Mouse (Mus musculus): ENCODE measurements around the gene Slc17a8.
"Not testable (repeated sequence)": the region's sequence is repeated elsewhere in the genome, so short reads cannot be mapped to it uniquely, and the experiment has no call there.

The Slc17a8 gene

DNA sequence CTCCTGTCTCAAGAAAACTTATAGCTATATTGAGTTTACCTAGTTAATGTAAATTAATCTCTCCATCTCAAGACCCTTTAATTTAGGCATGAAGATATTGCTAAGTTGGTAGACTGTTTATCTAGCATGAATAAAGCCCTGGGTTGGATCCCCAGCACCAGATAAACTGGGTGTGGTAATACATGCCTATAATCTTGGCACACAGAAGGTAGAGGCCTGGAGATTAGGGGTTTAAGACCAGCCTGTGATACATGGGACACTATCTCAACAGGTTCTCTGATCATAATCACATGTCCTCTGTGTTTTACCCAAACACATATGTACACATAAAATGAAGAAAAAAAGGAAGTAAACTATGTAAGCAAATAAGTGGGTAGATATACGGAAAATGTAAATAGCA is 32.3 kb downstream of the Slc17a8 start:
- DNase-seq = no peak

DNA sequence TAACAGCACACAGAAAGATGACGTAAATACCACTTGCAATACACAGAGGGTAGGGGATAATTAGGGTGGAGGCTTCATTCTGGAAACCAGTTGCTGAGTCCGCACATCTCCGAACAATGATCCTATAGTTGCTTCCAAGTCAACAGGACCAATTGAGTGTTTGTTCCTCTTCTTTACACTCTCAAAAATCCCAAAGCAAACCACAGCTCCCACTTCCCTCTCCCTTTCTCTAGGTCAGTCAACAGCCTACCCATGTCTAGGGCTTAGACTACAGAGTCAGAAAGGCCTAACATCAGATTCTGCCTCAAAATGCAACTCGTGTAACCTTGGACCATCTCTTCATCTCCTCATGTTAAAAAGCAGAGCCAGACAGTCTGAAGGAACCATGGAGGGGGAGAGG is 36.3 kb downstream of the Slc17a8 start:
- no peak for DNase-seq

DNA sequence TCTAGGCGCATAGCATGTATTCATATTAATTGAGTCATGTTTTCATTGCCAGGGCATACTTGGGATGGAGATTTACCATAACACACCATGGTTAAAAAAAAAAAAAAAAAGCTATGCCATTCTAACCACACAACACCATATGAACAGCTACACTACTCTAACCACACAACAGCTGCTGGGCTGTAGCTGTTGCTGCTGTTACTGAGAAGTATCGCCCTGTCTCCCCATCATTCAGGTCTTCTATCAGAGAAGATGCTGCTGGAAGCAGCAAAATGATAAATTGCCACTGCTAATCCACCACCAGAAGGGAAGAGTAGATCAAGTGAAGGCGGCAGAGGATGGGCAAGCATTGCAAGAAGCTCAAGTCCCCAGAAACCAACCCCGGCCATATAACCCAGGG is 42.3 kb downstream of the Slc17a8 start:
- peak; percentile 40 for DNase-seq

DNA sequence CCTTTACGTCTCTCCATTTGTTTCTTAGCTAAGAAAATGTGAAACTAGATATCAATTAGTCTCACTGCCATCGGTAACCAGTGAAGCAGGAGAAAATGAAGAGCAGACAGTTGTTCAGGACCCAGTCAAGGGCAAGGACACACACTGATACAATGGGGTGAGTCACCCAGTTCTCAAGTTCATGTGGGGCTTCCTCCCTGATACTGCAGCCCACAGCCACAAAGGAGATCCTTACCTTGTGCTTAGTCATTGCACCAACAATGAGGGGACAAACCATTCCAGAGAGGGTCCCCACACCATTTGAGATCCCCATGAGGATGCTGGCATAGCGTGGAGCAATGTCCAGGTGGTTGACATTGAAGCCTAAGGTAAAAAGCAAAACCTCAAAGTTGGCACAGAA is 43.4 kb downstream of the Slc17a8 start:
- no peak for DNase-seq

DNA sequence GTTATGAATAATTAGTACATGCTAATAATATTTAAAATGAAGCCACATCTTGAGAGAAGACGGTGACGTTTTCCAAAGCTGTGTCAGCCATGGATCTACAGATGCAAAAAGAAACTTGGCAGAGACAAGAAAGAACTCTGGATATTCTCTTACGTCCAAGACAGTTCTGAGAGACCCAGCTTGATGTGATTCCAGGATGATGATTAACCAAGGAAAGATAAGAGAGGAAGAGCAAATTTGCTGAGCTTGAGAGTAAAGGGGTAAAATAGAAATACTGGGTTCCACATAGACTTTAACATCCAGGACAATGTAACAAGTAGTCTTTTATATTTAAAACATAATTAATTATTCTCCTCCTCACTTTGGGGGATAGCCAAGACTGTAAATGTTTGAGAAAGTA is 47.6 kb downstream of the Slc17a8 start:
- no peak for DNase-seq

DNA sequence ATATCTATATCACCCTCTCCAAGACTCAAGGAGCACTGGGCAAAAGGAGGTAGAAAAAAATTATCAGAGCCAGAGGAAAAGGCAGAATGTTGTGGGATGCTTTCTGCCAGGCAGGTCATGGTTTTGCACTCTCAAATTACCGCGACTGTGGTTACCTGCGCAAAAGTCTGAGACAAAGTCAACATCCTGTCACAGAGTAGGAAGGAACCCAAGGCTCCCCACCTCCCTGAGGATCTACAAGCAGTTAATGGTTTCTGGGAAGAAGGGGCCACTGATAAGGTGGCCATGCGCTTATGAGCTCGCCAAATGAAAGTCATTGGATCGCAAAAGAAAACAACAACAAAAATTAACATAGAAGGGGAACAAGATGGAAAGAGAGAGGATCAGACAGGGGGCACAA is 48.1 kb downstream of the Slc17a8 start:
- DNase-seq = no peak

DNA sequence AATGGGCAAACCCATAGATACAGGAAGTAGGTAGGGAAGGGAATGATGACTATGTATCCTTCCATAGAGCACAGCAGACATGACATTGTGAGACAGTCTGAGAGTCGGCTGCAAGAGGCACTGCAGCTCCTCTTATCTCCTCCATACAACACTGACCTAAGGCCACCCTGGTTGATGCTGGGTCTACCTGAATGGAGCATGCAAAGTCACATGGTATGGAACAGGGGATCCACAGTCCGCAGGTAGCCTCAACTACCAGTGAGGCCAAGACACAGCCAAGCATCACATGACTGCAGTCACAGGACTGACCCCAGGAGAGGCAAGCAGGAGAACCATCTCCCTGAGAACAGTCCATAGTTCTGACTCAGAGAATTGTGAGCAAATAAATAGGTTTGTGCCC is 53.7 kb downstream of the Slc17a8 start:
- DNase-seq = no peak

DNA sequence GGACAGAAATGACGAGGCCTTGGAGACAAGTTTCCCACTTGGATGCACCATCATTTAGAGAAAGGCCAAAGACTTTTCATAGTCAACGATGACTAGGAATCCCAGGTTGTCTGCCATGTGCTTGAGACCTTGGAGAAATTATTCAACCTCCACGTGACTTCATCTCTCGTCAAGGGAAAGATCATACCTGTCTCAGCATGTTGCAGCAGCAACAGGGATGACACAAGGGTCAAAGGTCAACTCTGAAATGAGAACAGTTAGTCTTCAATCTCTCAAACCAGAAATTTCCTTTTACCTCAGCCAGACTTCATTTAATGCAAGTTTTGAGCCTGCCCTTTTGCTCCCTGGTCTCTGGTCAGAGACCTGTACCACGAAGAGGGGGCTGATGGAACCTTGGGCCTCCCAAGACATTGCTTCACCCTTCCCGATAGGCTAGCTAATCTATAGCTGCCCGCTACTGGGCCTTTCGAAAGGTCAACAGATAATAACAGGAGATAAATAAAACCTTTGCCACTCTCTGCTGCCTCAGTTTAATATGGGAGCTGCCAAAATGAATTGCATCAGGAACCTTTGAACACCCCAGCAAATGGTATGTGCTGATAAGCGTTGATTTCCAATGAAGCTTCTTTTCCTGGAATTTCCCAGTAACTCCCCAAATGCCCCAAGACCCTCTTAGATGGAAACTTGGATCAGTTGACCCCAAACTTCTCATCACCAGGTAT is 55.6 kb downstream of the Slc17a8 start:
- DNase-seq = no peak

DNA sequence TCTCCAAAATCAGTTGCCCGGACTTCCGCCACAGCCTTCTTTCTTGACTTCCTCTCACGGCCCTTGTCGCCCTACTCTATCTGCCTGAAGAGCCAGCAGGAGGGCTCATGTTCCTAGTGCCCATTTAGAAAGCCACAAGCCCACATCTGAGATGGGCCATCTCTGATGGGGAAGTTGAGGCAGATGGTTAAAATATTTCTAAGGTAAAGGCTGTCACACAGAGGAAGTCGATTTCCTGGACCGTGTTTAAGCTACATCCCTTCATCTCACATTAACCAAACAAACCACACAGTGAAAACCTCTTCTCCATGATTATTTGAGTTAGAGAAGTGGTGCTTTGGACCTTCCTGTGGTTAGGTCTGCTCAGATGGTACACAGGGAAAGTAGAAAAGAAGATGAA is 58.9 kb downstream of the Slc17a8 start:
- DNase-seq = no peak

DNA sequence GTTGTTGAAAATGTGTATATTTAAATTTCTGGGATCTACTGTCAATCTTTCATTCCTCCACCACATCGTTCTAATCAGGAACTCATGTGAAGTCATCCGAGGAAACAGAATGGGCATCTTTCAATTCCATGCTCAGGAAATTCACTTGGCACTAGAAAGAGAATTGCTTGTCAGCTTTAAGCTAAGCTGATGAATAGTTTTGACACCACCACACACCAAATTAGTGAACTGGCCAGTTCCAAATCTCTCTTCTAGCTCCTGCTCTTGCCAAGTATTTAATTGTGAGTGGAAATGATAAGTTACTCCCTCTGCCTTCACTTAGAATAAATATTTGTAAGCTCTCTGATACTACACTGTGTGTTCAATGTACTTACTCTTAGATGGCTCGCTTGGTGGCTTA is 61.7 kb downstream of the Slc17a8 start:
- DNase-seq = no peak

DNA sequence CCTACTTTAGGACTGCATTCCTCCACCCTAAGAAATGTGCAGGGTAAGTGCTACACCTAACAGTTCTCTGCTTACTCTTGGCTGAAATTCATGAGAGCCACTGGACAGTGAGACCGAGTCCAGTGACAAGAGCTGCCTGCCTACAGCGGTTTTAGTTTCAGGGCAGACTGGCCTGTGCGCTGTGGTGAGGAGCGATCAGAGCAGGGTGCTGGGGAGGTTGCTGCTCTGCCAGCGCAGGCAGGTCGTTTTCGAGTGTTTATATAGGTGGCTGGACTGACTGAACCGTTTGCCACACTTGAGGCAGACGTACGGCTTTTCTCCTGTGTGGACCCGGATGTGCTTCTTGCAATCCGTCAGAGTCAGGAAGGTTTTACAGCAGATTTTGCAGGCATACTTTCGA is 66.2 kb downstream of the Slc17a8 start:
- DNase-seq = not testable (repeated sequence)

DNA sequence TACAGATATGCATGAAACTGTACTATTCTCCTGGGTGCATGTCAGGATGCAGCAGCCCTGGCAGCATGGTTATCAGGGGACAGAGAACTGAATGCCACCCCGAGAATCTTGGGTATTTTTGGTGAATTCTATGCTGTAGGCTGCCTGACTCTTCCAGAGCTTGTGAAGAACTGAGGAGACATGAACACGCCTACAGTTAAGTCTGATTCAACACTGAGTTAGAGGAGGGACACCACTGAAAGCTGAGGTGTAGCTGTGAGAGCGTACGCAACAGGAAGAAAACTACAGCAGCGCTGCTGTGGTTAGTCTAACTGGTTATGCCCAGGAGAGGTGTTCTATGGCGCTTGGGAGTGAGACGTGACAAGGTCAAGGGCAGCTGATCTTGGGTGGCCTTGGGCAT is 67.2 kb downstream of the Slc17a8 start:
- not testable (repeated sequence) for DNase-seq

DNA sequence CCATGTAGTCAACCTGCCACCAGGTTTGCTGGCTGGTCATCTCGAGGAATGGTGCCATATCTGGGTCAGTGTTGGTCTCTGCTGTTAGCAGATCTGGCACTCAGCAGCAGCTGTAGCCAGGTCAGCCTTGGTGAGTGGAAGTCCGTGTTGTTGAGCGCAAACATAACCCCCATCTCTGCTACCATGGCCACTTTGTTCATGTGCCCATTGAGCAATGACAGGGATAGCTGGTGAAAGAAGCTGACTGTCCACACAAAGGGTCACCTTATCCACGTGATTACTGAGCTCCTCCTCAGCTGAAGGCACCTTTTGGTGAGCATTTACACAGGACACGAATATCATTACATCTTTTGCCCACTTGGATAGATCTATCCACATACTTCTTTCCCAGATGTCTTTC is 68.0 kb downstream of the Slc17a8 start:
- DNase-seq = no peak

DNA sequence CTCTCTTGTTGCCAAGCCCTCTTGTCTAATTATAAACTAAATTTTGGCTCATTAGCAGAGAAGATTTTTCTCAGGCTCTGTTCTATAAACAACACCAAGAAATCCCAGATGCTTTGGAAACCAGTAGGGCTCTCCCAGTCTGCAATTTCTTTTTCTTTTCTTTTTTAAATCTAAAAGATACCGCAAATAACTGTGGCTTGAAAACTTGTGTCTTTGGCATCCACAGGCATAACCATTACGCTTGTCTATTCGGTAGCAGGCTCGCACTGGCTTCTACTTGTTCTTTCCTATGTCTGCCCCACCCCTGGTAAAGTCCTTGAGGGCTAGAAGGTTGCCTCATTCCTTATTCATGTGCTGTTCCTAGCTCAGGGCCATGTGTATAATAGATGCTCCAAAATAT is 69.4 kb downstream of the Slc17a8 start:
- DNase-seq = no peak

DNA sequence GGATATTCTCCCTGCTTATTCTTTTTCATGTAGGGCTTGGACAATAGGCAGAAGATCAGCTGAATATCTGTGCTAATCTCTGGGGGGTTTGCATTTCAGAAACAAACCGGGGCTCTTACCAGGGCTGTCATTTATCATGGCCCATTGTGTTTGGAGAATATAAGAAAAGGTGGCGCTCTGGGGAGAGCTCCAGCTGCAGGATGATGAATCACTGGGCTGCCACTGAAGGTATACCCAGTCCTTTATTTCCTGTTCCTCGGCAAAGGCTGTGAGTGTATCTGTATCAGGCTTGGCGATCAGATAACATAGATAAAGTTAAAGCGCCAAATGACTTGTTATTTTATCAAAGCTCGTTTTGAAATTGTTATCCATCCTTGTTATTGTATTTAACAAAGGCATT is 73.0 kb downstream of the Slc17a8 start:
- DNase-seq = no peak

DNA sequence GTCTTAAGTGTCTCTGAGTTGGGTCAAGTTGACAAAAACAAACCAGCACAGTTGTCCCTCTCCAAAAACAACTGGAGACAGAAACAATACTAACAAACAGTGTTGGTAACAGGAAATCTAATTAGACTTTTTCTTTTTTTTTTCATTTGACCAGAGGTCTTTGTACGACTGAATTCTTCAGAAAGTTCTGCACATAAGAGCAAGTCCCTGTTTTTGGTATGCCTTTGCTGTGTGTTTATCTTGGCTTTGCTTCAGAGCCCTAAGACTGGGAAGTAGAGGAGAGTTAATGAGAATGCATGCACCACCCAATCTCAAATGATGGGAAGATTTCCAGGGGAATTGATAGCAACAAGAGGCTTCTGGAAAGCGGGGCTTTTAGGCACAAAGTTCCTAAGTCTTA is 74.1 kb downstream of the Slc17a8 start:
- DNase-seq = no peak

DNA sequence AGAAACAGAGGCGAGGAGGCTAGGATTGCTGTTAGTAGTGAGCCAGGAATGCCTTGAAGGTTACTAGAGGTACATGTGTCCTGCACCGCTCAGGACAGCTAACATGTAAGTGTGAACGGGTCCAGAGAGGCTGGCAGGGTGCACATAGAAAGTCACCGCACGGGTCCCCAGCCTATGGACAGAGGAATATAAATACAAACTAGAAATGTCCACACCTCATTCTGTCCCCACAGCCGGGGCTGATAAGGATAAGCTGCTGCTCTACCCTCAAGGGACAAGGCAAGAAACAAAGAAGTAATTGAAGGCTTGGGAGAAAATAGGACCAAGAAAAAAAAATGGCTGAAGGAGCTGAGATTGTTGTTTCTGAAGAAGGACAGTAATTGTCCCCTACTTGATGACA is 77.2 kb downstream of the Slc17a8 start:
- DNase-seq = no peak

DNA sequence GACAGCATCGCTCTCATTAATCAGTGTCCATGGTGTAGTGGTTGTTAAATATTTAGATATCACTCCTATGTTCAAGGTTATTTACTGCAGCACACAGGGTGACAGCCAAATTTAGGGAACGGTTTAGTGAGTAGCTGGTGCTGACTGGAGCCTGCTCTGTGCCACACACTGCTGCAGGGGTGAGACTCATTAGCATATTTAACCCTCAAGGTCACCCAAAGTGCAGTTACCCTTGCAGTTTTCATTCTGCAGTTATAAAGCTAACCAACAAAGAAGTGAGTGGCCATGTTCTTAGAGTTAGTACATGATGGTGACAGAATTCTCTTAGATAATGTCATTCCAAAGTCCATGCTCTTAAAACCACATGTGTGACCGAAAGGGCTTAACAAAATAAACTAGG is 78.7 kb downstream of the Slc17a8 start:
- DNase-seq = no peak

DNA sequence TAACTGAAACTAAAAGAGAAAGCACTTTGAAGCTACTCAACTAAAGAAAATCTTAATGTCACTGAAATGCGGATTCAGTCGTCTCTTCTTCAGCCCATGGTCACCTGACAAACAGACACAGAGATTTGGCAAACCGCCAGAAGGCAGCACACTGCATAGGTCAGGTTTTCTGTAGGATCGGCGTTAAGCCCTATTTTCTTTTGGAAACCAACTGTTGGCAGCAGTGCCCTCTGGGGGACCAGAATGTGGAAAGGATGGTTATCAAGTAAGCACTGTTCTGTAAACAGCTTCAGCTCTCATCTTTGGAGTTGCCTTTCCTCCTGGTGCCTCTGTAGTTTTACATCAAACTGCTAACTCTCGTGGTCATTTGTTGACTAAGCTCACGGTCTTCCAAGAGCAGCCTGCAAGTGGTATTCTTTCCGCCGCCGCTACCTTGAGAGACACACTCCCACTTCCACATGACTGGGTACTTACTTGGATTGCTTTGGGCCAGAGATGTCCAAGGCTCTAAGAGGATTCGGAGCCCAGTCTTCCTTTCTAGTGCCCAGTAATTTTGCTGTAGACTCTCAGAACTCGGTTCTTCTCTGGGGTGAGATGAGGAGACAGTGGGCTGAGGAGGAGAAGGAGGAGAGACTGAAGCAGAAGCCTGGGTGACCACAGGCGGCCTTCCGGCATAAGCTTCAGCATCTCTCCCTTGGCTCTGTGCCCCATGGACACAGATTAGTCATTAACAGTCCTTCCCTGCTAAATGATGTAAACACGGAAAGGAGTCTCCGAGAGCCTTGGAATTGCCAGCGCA is 87.9 kb downstream of the Slc17a8 start, which contains the start of gene Nr1h4:
TSS of gene Nr1h4 (minus strand) at position 657 of the 799 bp plus-strand sequence.
- DNase-seq = no peak

DNA sequence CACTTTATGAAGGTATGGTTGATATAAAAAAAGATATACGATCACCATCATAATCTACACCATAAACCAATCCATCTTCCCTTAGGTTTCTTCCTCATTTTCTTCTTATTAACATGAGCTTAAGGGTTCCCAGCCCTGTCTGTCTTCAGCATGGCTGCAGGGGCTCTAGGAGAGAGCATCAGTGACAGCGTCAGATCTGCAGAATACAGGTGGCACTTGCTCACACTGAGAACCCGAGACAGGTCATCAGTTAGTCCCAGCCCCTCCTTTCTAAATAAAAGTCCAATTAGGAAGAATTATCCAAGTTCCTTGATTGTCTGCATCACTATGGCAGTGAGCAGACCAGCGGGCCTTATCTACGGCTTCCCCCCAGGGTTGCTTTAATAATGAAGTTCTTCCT is 88.6 kb downstream of the Slc17a8 start:
- no peak for DNase-seq

DNA sequence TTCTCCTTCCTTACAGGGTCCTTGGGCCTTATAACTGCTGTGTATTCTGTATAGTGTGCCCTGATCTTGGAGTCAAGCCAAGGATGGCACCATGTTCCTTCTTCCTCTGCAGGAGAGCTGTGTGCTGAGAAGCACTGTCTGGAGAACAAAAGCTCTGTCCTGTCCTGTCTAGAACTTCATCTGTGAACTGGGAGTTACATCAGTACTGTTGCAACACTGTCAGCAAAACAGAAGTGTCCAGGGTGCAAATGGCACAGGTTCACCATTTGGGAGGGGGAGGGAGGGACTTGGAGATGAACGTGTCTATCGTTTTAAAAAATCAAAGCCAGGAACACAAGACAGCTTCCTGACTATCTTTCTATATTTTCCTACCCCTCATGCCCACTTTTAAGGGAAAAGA is 89.1 kb downstream of the Slc17a8 start:
- no peak for DNase-seq

DNA sequence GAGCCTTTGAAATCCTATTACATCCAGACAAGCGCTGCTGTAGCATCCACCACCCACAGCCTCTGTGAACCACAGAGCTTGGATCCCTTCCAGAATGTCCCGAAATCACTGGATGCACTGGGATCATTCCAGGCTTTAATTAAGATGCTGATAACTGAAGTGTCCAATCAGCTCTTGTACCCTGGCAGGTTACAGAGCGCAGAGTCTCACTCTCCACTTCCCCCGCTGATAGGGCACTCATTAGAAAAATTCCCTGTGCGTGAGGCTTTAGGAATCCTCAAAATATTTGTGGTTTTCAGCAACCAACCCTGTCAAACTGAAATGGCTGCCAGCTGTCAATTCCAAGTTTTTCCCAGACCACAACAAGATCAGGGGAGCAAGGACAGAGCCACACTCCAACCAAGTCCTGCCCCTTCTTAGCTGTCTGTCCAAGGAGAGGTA is 89.8 kb downstream of the Slc17a8 start:
- DNase-seq = no peak

DNA sequence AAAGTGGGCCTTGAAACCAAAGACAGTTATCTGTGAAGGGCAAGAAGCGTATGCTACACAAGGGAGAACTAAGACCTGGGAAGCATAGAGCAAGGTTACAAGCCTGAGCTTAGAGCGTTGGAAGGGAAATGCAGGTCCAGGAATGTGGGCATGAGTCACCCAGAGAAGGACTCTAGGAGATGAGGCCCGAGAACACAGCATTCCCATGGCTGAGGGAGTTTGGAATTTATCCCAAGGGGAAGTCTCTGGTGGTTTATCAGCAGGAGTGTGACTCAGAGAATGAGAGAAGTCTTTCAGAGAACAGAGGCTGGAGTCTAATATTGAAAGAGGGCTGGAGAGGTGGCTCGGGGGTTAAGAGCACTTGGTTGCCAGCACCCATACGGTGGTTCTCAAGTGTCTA is 94.0 kb downstream of the Slc17a8 start:
- DNase-seq = no peak

DNA sequence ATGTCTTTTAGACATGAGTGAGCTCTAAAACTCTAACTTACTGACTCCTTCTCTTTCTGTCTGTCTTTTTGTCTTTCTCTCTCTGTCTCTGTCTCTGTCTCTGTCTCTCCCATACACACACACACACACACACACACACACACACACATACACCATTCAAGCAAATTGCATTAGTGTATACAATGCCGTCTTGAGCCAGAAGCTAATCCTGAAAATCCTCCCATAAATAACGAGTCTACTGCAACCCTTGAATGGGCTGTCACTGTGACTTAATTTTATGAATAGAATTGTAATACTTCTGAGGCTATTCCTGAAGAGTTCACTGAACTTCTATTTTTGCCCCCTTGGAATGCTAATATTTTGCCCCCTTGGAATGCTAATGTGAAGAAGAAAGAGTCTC is 95.2 kb downstream of the Slc17a8 start:
- no peak for DNase-seq
